Mouse (Mus musculus) myocyte (in vitro differentiated cells): Measurements from ENCODE around the gene Slc27a3. TPM values are rescaled to one million over a fixed set of nuclear protein-coding genes. Genes with fewer than 3 reads are reported as not detected.

Experiments used
- H3K27me3 ChIP-seq: one replicate; pipeline ENCODE4 v1.6.1; 2011; ENCODE audit not compliant: control insufficient read depth, insufficient read depth, insufficient read length
- H3K36me3 ChIP-seq: one replicate; pipeline ENCODE4 v1.6.1; 2011; ENCODE audit not compliant: control insufficient read depth, insufficient read depth
- H3K4me2 ChIP-seq: one replicate; pipeline ENCODE4 v1.6.1; 2011; ENCODE audit warnings: low read depth, control low read depth
- H3K4me3 ChIP-seq: one replicate; pipeline ENCODE4 v1.5.1; 2011; ENCODE audit warnings: mild to moderate bottlenecking, control low read depth, moderate library complexity
- H3K79me2 ChIP-seq: one replicate; pipeline ENCODE4 v1.6.1; 2011; ENCODE audit not compliant: control insufficient read depth, insufficient read depth
- H3ac ChIP-seq: one replicate; pipeline ENCODE4 v1.6.1; 2011; ENCODE audit not compliant: control insufficient read depth, insufficient read length
- CEBPB ChIP-seq: IDR thresholded peaks from 2 replicates; pipeline ENCODE4 v1.6.1; 2011; ENCODE audit warnings: mild to moderate bottlenecking, moderate library complexity; ENCODE audit not compliant: poor library complexity, insufficient read depth, severe bottlenecking
- E2F4 ChIP-seq: IDR thresholded peaks from one replicate; pipeline ENCODE4 v1.6.1; 2011; ENCODE audit warnings: mild to moderate bottlenecking, control low read depth, moderate library complexity; ENCODE audit not compliant: insufficient read depth
- MAX ChIP-seq: IDR thresholded peaks from one replicate; pipeline ENCODE4 v1.6.1; 2011; ENCODE audit warnings: low read depth, mild to moderate bottlenecking, control low read depth
- MYOD1 ChIP-seq, 3 experiments: IDR thresholded peaks; one replicate each; pipeline ENCODE4 v1.6.1; 2011; ENCODE audit warnings: control low read depth in 2 of 3, low read depth in 2 of 3, mild to moderate bottlenecking in 2 of 3, moderate library complexity in 1 of 3; ENCODE audit not compliant: insufficient read length in 2 of 3, control insufficient read depth in 1 of 3
- MYOG ChIP-seq, 3 experiments: IDR thresholded peaks; one replicate each; pipeline ENCODE4 v1.6.1; 2011; ENCODE audit warnings: control low read depth in 2 of 3, low read depth in 2 of 3, mild to moderate bottlenecking in 2 of 3; ENCODE audit not compliant: insufficient read length in 2 of 3, control insufficient read depth in 1 of 3, insufficient read depth in 1 of 3
- POLR2A ChIP-seq: IDR thresholded peaks from one replicate; pipeline ENCODE4 v1.6.1; 2011; ENCODE audit warnings: low read depth, mild to moderate bottlenecking, control low read depth, moderate library complexity; ENCODE audit not compliant: insufficient read length
- POLR2AphosphoS2 ChIP-seq: IDR thresholded peaks from one replicate; pipeline ENCODE4 v1.6.1; 2011; ENCODE audit warnings: low read depth, control low read depth; ENCODE audit not compliant: insufficient read length
- REST ChIP-seq: IDR thresholded peaks from one replicate; pipeline ENCODE4 v1.6.1; 2011; ENCODE audit warnings: mild to moderate bottlenecking, control low read depth, moderate library complexity; ENCODE audit not compliant: insufficient read depth, insufficient read length
- SRF ChIP-seq: IDR thresholded peaks from one replicate; pipeline ENCODE4 v1.6.1; 2011; ENCODE audit warnings: low read depth; ENCODE audit not compliant: control insufficient read depth, insufficient read length
- TCF12 ChIP-seq: IDR thresholded peaks from one replicate; pipeline ENCODE4 v1.6.1; 2011; ENCODE audit warnings: mild to moderate bottlenecking, control low read depth; ENCODE audit not compliant: poor library complexity, insufficient read depth, severe bottlenecking
- TCF3 ChIP-seq: IDR thresholded peaks from one replicate; pipeline ENCODE4 v1.6.1; 2011; ENCODE audit warnings: low read depth, control low read depth; ENCODE audit not compliant: insufficient read length
- USF1 ChIP-seq: IDR thresholded peaks from one replicate; pipeline ENCODE4 v1.6.1; 2011; ENCODE audit warnings: low read depth, mild to moderate bottlenecking, control low read depth, moderate library complexity
- polyA plus RNA-seq: library from polyadenylated mRNA; unstranded; fragments of >200 nt; fragmentation: generic; extraction: Trizol; gene quantifications from one replicate; pipeline ENCODE4 v1.2.1, GENCODE M21; 2012; ENCODE audit warnings: missing spikeins

Slc27a3 gene
- polyA plus RNA-seq, 1 experiment: 3.4 TPM

- Histone ChIP-seq H3K4me2 (no peak overlapping the region), H3K79me2 (no peaks in the 10 kb centered on the region), H3ac (no peak overlapping the region), H3K36me3 (no peaks in the 10 kb centered on the region), H3K27me3 (no peaks in the 10 kb centered on the region), H3K4me3 (no peak overlapping the region)
- TF ChIP-seq TCF3 (no peak), MYOD1 (IDR thresholded peaks at IDR 0.05; ENCODE audit: control insufficient read depth in 1 of 3, insufficient read length in 2 of 3, low read depth in 2 of 3) (no peak), MAX (no peak), MYOG (IDR thresholded peaks at IDR 0.05; ENCODE audit: control insufficient read depth in 1 of 3, insufficient read depth in 1 of 3, insufficient read length in 2 of 3, low read depth in 2 of 3) (no peak), E2F4 (no peak), REST (no peak), POLR2AphosphoS2 (no peak), USF1 (no peak), CEBPB (no peak), SRF (no peak), TCF12 (no peak), POLR2A (no peak)
Measured at GRCm38 (mm10) chr3:90375562-90376246, 14.0 kb downstream of the Slc27a3 start.

DNA sequence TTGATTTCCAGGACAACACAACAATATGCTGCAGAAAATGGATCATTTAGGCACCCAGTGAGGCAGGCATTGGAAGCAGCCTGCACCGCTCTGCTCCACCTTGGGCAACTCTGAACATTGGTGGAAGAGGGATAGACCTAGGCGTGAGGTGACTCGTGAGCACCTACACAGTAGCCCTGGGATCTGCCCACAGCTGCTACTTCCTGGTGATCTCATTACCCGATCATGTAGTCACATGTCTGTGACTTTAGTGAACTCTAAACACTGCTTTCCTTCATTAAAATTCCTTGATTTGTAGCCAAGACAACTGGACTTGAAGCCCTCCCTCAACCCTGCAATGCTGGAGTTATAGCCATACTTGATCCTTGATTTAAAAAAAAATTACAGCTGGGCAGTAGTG is 15.4 kb downstream of the Slc27a3 start:
- no peak for TF ChIP-seq SRF
- H3ac ChIP-seq: no peak overlapping the region
- H3K4me2 ChIP-seq: no peak overlapping the region
- no peaks in the 10 kb centered on the region for H3K79me2 ChIP-seq
- H3K27me3 ChIP-seq: no peaks in the 10 kb centered on the region
- H3K4me3 ChIP-seq: no peak overlapping the region
- no peaks in the 10 kb centered on the region for H3K36me3 ChIP-seq

DNA sequence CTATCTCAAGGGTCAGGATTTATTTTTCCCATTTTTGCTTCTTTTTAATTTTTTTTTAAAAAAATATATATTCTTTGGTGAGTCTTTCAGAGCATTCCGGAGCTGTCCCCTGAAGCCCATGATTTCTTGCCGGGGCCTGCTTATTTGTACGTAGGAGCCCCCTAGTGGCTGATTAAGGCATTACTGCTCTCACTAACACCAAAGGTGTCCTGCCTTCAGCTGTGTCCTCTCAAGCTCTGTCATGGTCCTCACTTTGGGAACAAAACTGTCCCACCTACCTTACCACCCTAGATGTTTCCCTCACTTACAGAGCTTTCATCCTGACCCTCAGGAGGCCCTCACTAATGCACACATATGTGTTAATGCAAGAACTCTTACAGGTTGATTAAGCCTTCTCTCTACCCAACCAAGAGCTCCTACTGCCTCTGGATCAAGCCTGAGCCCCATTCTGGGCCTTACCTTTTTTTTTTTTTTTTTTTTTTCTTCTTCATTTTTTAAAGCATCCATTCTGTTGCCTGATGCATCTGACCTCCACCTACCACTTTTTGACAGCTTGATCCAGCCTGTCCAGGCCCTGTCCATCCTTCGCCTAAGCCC is 16.2 kb downstream of the Slc27a3 start:
- Histone ChIP-seq H3K79me2 (no peaks in the 10 kb centered on the region), H3K27me3 (no peaks in the 10 kb centered on the region), H3K4me3 (no peak overlapping the region), H3ac (no peak overlapping the region), H3K4me2 (no peak overlapping the region), H3K36me3 (no peaks in the 10 kb centered on the region)
- TF ChIP-seq CEBPB (no peak), REST (no peak), USF1 (no peak), SRF (no peak), POLR2A (no peak), TCF12 (no peak), POLR2AphosphoS2 (no peak), MYOD1 (IDR thresholded peaks at IDR 0.05; ENCODE audit: control insufficient read depth in 1 of 3, insufficient read length in 2 of 3, low read depth in 2 of 3) (no peak), TCF3 (no peak), E2F4 (no peak), MAX (no peak), MYOG (IDR thresholded peaks at IDR 0.05; ENCODE audit: control insufficient read depth in 1 of 3, insufficient read depth in 1 of 3, insufficient read length in 2 of 3, low read depth in 2 of 3) (no peak)

GRCm38 (mm10) chr3:90372817-90373216 is 16.9 kb downstream of the Slc27a3 start:
- H3K36me3 ChIP-seq: no peaks in the 10 kb centered on the region

GRCm38 (mm10) chr3:90371857-90372256 is 17.9 kb downstream of the Slc27a3 start:
- Histone ChIP-seq H3K4me2 (no peak overlapping the region), H3K4me3 (no peak overlapping the region), H3K79me2 (no peaks in the 10 kb centered on the region), H3K36me3 (no peaks in the 10 kb centered on the region), H3K27me3 (no peaks in the 10 kb centered on the region), H3ac (no peak overlapping the region)
- TF ChIP-seq MYOD1 (IDR thresholded peaks at IDR 0.05; ENCODE audit: control insufficient read depth in 1 of 3, insufficient read length in 2 of 3, low read depth in 2 of 3): no peak
- TF ChIP-seq E2F4: no peak

More at GRCm38 (mm10) chr3:90372817-90373216, 16.9 kb downstream of the Slc27a3 start:
- H3K4me2 ChIP-seq: no peak overlapping the region
- no peak overlapping the region for H3K4me3 ChIP-seq
- no peaks in the 10 kb centered on the region for H3K79me2 ChIP-seq
- no peak overlapping the region for H3ac ChIP-seq
- no peaks in the 10 kb centered on the region for H3K27me3 ChIP-seq
- TF ChIP-seq SRF (no peak), CEBPB (no peak), MAX (no peak), TCF3 (no peak), MYOG (IDR thresholded peaks at IDR 0.05; ENCODE audit: control insufficient read depth in 1 of 3, insufficient read depth in 1 of 3, insufficient read length in 2 of 3, low read depth in 2 of 3) (no peak), REST (no peak), E2F4 (no peak), TCF12 (no peak), POLR2A (no peak), MYOD1 (IDR thresholded peaks at IDR 0.05; ENCODE audit: control insufficient read depth in 1 of 3, insufficient read length in 2 of 3, low read depth in 2 of 3) (no peak), POLR2AphosphoS2 (no peak), USF1 (no peak)
